Mouse (Mus musculus): ENCODE measurements around the gene Smim7.

Smim7 gene

GRCm38 (mm10) chr8:72570633-72571610 is at the start of gene Smim7:
Gene Smim7, minus strand, starts transcription at chr8:72571088.
- peak; percentile 99 for DNase-seq (ENCODE audit: low spot score)

GRCm38 (mm10) chr8:72590198-72590597 is 19.3 kb upstream of the Smim7 start:
- no peak for DNase-seq (ENCODE audit: low spot score)

GRCm38 (mm10) chr8:72589286-72589685 is 18.4 kb upstream of the Smim7 start:
- no peak for DNase-seq (ENCODE audit: low spot score)

- no peak for DNase-seq (ENCODE audit: low spot score)
These were observed 18.0 kb upstream of the Smim7 start for GRCm38 (mm10) chr8:72588865-72589264.

GRCm38 (mm10) chr8:72587806-72588205 is 16.9 kb upstream of the Smim7 start:
- no peak for DNase-seq (ENCODE audit: low spot score)

GRCm38 (mm10) chr8:72584390-72584789 is 13.5 kb upstream of the Smim7 start:
- no peak for DNase-seq (ENCODE audit: low spot score)

- no peak for DNase-seq (ENCODE audit: low spot score)
These were observed 12.3 kb upstream of the Smim7 start for GRCm38 (mm10) chr8:72583056-72583771.

GRCm38 (mm10) chr8:72579374-72579773 is 8.5 kb upstream of the Smim7 start:
- DNase-seq (ENCODE audit: low spot score), result no peak

- no peak for DNase-seq (ENCODE audit: low spot score)
These were observed 7.1 kb upstream of the Smim7 start for GRCm38 (mm10) chr8:72577941-72578340.

- no peak for DNase-seq (ENCODE audit: low spot score)
These were observed 6.4 kb upstream of the Smim7 start for GRCm38 (mm10) chr8:72577266-72577665.

- DNase-seq (ENCODE audit: low spot score), result no peak
These were observed 5.0 kb upstream of the Smim7 start for GRCm38 (mm10) chr8:72575915-72576314.

- DNase-seq (ENCODE audit: low spot score), result no peak
These were observed 2.6 kb upstream of the Smim7 start for GRCm38 (mm10) chr8:72573450-72573849.

GRCm38 (mm10) chr8:72572507-72572906 is 1.6 kb upstream of the Smim7 start:
- DNase-seq (ENCODE audit: low spot score), result no peak

- peak; percentile 79 for DNase-seq (ENCODE audit: low spot score)
These were observed 954 bp upstream of the Smim7 start, which contains the start of gene Tmem38a for GRCm38 (mm10) chr8:72571611-72572473. Gene Tmem38a, plus strand, starts transcription at chr8:72572055.

GRCm38 (mm10) chr8:72565970-72566369 is 4.9 kb downstream of the Smim7 start:
- no peak for DNase-seq (ENCODE audit: low spot score)

- DNase-seq (ENCODE audit: low spot score), result no peak
These were observed 9.7 kb downstream of the Smim7 start for GRCm38 (mm10) chr8:72561111-72561689.

- DNase-seq (ENCODE audit: low spot score), result no peak
These were observed 15.1 kb downstream of the Smim7 start for GRCm38 (mm10) chr8:72555770-72556169.

GRCm38 (mm10) chr8:72549314-72549892 is 21.5 kb downstream of the Smim7 start:
- peak; percentile 7 for DNase-seq (ENCODE audit: low spot score)

- DNase-seq (ENCODE audit: low spot score), result no peak
These were observed 22.1 kb downstream of the Smim7 start for GRCm38 (mm10) chr8:72548644-72549313.

GRCm38 (mm10) chr8:72547802-72548643 is 22.9 kb downstream of the Smim7 start, which contains the start of gene Med26:
Gene Med26, minus strand, starts transcription at chr8:72548270.
- peak; percentile 98 for DNase-seq (ENCODE audit: low spot score)
